Mouse (Mus musculus): Measurements from ENCODE around the gene Kdm6b. TPM values are rescaled to one million over a fixed set of nuclear protein-coding genes. Genes with fewer than 3 reads are reported as not detected.
A peak's percentile ranks its signal among the peaks of the same experiment; 100 is the strongest.

The Kdm6b gene
- total RNA-seq, 1 experiment from 2014 or later: 18.4 TPM

DNA sequence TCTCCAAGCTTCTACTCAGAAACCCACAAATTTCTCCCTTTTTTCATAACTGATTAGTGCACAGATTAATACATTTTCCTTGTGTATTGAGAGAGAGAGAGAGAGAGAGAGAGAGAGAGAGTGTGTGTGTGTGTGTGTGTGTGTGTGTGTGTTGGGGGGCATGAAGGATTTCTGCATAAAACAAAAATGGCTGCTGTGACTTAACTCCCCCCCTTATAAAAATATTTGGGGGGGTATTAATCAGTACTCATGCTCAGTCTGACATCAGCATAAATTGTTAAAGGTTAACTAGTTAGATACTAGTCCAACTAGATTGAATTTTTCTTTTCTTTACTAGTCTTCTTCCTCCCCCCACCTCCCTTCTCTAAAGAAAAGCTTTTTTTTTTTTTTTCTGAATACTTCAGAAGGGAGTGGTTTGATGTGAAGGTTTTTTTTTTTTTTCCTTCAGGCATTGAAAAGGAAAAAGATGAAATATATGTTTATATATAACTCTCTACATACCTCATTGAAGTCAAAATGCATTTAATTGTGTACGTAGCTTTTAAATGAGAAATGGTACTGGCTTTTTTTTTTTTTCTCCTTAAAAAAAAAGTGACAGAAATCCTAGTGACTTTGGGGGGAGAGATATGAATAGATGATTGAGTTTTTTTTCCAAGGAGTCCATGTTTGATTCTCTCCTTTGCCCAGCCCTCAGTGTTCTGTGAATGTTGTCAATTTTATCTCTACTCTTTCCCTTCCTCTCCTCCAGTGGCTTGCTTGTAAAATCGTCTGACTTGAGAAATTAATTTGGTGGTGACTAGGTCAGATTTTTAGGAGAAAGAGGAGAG, 43.3 kb downstream of the Kdm6b start:
- no peak for ATAC-seq (ENCODE audit: extremely low read depth, insufficient number of reproducible peaks, low FRiP score, poor library complexity, severe bottlenecking)

DNA sequence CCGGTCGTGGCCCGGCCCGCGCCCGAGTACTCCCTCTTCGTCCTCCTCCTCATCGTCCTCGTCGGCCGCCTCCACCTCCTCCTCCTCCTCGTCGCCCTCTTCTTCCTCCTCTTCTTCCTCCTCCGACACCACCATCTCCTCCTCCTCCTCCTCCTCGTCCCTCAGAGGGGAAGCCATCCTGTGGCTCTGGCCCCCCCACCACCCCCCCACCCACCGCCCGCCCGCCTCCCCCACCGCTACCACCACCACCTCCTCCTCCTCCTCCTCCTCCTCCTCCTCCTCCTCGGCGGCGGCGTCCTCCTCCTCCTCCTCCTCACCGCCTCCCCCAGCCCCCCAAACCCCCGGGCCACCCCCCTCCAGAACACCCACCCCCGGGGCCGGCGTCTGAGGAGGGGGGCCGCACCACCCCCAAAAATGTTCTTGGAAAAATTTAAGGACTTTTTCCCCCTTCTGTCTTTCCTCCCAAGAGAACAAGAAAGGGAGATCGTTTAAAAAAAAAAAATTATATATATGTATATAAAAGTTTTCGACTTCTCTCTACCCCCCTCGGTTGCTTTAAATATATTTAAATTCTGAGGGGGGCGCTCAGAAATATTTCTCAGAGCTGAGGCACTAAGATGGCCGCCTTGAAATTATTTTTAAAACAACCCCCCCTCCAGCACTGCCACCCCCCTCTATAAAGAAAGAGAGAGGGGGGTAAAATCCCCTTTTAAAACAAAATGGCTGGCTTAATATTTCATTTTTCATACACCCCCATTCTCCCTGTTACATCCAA, 44.1 kb downstream of the Kdm6b start, which contains the start of gene Chd3:
TSS of gene Chd3 (minus strand) at position 192 of the 775 bp plus-strand sequence.
- ATAC-seq (ENCODE audit: extremely low read depth, insufficient number of reproducible peaks, low FRiP score, poor library complexity, severe bottlenecking): no peak

DNA sequence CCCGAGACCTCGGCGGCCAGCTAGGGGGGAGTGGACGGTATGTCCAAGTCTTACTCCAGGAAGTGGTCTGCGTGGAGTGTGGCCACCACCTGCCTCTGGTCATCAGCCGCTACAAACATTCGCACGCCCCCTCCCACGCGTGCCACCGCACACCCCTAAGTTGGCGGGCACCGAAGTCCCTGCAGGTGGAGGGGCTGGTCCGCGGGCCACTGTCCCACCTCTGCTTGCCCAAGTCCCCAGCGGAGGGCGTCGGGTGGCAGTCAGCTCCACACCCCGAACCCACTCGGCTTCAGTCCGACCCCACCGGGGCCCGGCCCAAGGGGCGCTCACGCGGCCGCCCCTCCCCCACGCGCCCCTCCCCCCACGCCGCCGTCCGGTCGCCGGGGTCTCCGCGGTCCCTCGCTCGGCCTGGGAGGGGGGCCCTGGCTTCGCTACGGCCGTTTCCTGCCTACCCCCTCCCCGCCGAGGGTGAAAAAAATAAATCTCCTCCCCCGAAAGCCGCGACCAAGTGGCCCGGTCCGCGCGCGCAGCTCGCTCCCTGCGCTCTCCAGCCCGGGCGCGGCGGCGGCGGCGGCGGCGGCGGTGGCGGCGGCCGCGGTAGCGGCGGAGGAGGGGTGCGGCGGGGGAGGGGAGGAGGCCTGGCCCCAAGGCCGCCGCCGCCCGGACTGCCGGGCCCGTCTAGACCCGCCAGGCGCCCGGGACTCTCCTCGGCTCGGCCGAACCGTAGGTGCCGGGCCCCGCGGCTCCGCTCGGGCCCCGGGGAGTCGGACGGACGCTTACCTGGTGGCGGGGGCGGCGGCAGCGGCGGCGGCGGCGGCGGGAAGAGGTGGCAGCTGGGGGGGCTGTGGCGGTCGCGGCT, 44.9 kb downstream of the Kdm6b start:
- ATAC-seq (ENCODE audit: extremely low read depth, insufficient number of reproducible peaks, low FRiP score, poor library complexity, severe bottlenecking): no peak

DNA sequence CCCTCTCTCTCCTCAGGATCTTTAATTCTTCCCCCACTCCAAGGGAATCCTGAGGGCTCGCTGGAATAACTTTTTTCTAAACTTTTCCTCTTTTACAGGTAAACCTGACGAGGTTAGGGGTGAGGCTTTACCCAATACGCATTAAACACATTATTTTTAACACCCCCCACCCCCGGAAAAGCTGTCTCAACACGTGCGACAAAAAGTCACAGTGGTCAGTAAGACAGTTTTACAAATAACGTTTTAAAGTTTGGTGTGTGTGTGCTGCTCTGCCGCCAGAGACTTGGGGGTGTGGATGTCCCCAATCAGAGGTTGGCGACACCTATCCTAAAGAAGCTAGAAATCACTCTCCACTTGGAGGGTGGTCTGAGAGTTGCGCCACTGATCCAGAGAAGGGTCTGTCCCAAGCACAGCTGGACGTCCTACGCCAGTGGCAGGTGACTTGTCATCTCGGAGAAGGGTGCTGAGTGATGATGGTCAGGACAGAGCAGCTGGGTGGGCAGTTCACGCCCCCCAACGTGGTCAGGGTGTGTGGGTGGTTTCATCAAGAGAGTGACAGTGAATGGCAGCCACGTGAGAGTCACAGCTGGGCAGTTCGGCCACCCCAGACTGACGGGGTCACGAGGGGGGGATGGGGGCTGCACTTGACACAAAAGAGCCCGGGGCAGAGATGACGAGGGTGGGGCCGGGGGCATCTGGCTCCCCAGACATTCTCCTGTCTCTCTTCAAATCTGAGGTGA, 45.7 kb downstream of the Kdm6b start:
- ATAC-seq (ENCODE audit: extremely low read depth, insufficient number of reproducible peaks, low FRiP score, poor library complexity, severe bottlenecking): 0 out of 2 replicates have a peak, but pooled peaks have one; percentile 9

DNA sequence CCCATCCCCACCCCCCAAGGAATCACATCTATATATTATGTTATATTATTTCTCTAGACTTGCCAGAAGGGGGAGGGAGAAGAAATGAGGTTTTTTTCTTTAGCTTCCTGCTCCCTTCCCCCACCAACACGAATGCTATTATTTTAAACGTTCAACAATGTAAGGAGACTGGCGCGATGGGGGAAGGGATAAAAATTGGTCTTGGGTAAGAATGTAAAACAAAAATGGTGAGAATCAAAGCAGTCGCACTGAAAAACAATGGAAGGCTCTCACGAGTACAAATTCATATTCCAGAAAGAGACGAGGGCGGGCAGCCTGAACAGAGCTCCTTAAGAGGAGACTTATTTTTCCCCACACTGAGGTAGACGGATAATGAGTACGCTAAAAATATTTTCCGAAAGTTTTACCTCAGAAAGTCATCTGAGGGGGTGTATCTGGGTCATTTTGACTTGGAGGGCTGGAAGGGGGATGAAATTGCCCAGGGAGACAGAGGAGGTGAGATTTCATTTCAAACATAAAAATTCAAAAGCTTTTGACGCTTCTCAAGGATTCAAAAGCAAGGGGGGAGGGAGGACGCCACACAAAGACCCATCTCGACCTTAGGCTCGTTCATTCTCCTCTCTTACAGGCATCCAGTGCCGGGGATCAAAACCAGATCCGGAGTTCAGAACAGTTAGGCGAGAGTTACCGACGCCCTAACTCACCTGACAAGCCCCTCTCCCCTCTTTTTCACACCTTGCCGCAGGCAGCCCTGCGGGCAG, 46.4 kb downstream of the Kdm6b start:
- ATAC-seq (ENCODE audit: extremely low read depth, insufficient number of reproducible peaks, low FRiP score, poor library complexity, severe bottlenecking): no peak; the same call in 1 of the 2 replicates

DNA sequence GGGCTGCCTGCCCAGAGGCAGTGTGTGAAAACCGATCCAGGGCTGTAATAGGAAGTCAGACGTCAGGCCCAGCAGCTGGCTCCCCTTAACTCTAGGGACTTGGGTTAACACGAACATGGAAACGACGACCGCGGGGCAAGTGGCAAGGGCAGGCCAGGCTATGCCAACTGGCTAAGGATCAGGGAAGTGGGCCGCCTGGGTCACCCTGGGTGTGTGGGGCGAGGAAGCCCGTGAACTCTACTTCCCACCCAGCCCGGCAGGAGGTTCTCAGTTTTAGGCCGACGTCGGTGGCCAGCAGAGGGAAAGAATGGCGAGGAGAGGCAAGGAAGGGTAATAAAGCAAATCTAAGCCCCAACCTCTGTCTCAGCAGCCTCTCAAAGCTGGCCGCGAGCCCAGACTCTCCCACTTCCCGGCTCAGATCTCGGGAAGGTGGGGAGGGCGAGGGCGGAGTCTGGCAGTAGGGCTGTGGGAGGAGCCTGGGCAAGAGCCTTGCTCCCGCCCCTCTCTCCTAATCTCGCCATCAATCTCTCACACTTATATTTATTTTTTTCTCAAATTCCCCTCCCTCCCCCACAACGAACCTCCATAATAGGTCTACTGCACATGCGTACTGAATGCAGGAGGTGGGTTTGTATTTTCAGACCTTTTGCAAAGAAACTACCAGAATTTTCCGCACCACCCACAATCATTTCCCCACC, 47.2 kb downstream of the Kdm6b start:
- ATAC-seq (ENCODE audit: extremely low read depth, insufficient number of reproducible peaks, low FRiP score, poor library complexity, severe bottlenecking): peak; percentile 60

DNA sequence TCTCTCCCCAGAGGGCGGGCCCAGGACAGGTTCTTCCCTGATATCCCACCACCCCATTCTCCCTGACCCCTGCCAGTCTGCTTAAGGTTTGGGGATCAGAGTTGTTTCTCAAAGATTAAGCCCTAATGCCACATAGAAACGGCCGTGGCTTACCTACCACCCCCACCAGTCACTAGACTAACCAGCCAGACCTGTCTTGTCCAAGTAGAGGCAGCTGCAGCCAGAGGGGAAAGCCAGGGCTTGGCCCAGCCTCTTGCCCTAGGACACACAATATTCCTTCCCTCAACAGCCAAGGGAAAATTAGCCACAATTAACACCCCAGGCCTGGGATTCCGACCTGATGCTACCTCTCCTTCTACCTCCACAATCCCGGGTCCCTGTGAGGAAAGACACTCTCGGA, 47.8 kb downstream of the Kdm6b start:
- ATAC-seq (ENCODE audit: extremely low read depth, insufficient number of reproducible peaks, low FRiP score, poor library complexity, severe bottlenecking): no peak

DNA sequence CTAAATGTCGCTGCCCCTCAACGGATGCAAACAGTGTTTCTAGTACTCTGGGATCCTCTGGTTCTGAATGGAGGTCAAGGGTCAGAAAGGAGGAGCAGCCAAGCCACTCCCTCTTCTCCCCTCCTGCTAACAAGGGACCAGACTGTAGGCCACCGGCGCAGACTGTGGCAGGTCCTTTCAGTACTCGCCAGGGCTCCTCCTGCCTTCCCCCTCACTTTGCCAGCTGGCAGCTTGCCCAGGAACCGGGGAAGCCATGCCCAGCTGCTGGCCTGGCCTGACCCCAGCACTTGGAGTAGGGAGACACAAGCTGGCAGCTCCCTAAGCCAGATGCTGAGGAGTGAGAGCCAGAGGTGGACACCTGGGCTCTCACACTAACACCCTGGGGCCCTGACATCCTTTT, 48.6 kb downstream of the Kdm6b start:
- ATAC-seq (ENCODE audit: extremely low read depth, insufficient number of reproducible peaks, low FRiP score, poor library complexity, severe bottlenecking): no peak

DNA sequence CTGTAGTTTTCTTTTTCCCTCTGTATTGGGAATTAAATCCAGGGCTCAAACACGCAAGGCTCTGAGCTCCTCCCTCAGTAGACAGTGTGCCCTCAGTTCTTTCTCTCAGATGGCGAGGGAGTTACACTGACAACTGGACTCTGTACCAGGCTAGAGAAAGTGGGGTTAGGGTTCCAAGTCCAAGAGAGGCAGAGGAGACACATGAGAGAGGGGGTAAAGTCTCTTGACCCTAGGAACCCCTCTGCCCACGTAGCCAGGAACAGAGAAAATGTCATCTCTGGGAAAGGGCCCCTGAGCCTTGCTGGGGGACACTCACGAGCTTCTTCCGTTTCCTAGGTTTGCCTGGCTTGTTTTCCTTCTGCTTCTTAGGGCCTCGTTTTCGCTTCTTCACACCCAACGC, 49.1 kb downstream of the Kdm6b start:
- no peak for ATAC-seq (ENCODE audit: extremely low read depth, insufficient number of reproducible peaks, low FRiP score, poor library complexity, severe bottlenecking)

DNA sequence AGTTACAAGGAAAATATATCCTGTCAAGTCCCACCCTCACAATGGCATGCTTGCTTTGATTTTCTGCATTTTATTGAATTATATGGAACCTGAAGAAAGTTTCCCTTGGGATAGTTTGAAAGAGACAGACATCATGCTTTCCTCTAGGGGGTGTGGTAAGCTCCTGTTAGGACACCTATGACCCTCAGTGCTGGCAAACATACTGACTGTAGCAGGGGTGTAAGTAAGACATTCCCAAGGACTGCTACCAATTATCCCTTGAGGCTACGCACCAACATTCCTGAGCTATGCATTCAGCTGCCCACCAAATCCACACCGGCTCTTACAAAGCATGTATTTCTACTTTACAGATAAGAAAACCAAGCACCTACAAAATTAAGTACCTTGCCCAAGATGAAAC, 51.0 kb downstream of the Kdm6b start:
- no peak for ATAC-seq (ENCODE audit: extremely low read depth, insufficient number of reproducible peaks, low FRiP score, poor library complexity, severe bottlenecking)

DNA sequence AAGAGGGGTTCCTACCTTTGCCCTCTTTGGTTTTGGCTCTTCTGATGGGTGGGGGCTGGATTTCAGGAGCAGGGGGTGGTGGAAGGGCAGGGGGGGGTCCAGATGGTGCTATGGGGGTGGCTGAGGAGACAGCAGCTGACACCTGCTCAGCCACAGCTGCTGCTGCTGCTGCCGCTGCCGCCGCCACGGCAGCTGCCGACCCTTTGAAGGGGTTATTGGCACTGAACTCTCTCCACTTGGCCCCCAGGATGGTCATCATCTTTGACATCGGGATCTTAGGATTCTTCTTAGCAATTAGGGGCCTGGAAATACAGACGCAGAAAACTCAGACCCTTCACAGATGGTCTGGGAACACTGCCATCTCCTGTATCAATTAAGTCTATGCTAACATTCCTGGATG, 51.5 kb downstream of the Kdm6b start:
- no peak for ATAC-seq (ENCODE audit: extremely low read depth, insufficient number of reproducible peaks, low FRiP score, poor library complexity, severe bottlenecking)

DNA sequence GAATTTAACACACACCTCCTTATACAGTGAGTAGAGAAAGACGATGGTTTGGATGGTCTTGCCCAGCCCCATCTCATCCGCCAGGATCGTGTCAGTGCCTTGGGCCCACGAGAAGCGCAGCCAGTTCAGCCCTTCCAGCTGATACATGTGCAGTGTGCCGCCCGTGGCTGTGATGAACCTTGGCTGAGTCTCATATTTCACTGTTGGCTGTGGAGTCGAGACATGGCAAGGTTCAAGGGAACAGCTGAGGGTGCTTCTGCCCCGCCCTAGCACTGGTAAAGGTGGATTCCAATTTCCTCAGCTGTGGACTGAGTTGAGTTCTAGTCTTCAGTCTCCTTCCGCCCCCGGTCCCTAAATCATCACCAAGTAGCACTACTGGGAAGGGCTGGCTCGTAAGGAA, 55.8 kb downstream of the Kdm6b start:
- no peak for ATAC-seq (ENCODE audit: extremely low read depth, insufficient number of reproducible peaks, low FRiP score, poor library complexity, severe bottlenecking)

DNA sequence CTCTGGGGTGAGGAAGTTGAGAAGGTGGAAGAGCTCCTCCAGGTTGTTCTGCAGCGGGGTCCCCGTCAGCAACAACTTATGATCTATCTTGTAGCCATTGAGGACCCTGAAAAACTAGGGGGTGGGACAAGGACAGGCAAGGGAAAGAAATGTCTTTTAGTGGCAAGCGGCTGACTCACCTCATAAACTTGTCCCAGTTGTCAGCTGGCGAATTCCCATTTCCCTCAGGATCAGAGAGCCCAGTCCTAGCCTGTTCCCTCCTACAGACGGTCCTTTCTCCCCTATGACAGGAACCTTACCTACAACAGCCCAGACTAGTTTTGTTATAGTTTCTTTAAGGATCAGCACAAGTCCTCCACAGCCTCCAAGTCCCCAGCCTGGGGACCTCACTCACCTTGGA, 56.9 kb downstream of the Kdm6b start:
- no peak for ATAC-seq (ENCODE audit: extremely low read depth, insufficient number of reproducible peaks, low FRiP score, poor library complexity, severe bottlenecking)

Other genes starting within 250 kb of the Kdm6b start
- not detected in 2 replicates for gene Alox8, start 215.8 kb downstream of the Kdm6b start, total RNA-seq (2017)
- gene Gucy2e, start 176.6 kb downstream of the Kdm6b start, total RNA-seq (2017): not detected in 2 replicates
- gene Cntrob, start 89.9 kb downstream of the Kdm6b start, total RNA-seq (2017): 20.9 and 27.7 TPM in 2 replicates
- gene Trappc1, start 89.7 kb downstream of the Kdm6b start, total RNA-seq (2017): 34.7 and 38.6 TPM in 2 replicates
- gene Kcnab3, start 87.4 kb downstream of the Kdm6b start, total RNA-seq (2017): 0.47 and 0.86 TPM in 2 replicates
- gene Rnf227, start 73.2 kb downstream of the Kdm6b start, total RNA-seq (2017): 0.93 and 2.6 TPM in 2 replicates
- 152 and 159 TPM in 2 replicates for gene Chd3, start 44.3 kb downstream of the Kdm6b start, total RNA-seq (2017)
- 34.1 and 39.9 TPM in 2 replicates for gene Naa38, start 18.2 kb downstream of the Kdm6b start, total RNA-seq (2017)
- gene Cyb5d1, start 18.0 kb downstream of the Kdm6b start, total RNA-seq (2017): 53.2 and 64.2 TPM in 2 replicates
- gene Tmem88, start 15.4 kb downstream of the Kdm6b start, total RNA-seq (2017): 2.7 and 3.3 TPM in 2 replicates
- gene Dnah2, start 135.4 kb upstream of the Kdm6b start, total RNA-seq (2017): 0.12 TPM in 1 of 2 replicates, not detected in the other
- gene Efnb3, start 146.5 kb upstream of the Kdm6b start, total RNA-seq (2017): 0.47 and 0.49 TPM in 2 replicates
- 3.8 and 8.0 TPM in 2 replicates for gene Wrap53, start 166.6 kb upstream of the Kdm6b start, total RNA-seq (2017)
- 38.3 and 39.8 TPM in 2 replicates for gene Trp53, start 166.7 kb upstream of the Kdm6b start, total RNA-seq (2017)
- not detected in 2 replicates for gene Atp1b2, start 192.3 kb upstream of the Kdm6b start, total RNA-seq (2017)
- not detected in 2 replicates for gene Shbg, start 204.2 kb upstream of the Kdm6b start, total RNA-seq (2017)
- not detected in 2 replicates for gene Sat2, start 208.3 kb upstream of the Kdm6b start, total RNA-seq (2017)
- 75.8 and 86.1 TPM in 2 replicates for gene Fxr2, start 219.3 kb upstream of the Kdm6b start, total RNA-seq (2017)
- gene Sox15, start 241.6 kb upstream of the Kdm6b start, total RNA-seq (2017): 1.5 and 2.1 TPM in 2 replicates
- gene Mpdu1, start 249.0 kb upstream of the Kdm6b start, total RNA-seq (2017): 35.6 and 41.3 TPM in 2 replicates

Data from neutrophil, adult 5-6 weeks (primary cell).